Mouse (Mus musculus): ENCODE data around the gene Lig3. TPM values are rescaled to one million over a fixed set of nuclear protein-coding genes. Genes with fewer than 3 reads are reported as not detected.

Gene Lig3
- polyA plus RNA-seq, 1 experiment from 2014 or later: 29.6 TPM

DNA sequence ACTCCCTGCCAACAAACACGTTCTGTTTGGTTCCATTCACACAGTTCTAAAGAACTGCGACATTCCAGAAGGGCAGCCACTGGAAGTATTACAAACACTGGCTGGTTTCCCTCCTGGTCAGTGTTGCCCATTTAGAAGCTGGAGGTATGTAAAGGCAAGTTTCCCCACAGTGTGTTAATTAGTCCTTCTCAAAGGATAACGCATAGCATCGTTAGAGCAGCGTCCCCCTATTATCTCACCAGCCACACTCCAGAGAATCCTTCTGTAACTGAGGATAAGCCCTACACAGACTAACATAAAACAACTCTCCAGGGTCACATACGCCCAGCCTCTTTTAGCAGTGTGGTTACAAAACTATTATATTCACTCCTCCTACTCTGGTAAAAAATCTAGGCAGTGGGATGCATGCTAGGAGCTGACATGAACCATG lies 66.7 kb downstream of the Lig3 start:
- H3K4me3 ChIP-seq (ENCODE audit: low read depth, low read length): peak overlapping the region; percentile 20; the same call in 1 of the 2 replicates

DNA sequence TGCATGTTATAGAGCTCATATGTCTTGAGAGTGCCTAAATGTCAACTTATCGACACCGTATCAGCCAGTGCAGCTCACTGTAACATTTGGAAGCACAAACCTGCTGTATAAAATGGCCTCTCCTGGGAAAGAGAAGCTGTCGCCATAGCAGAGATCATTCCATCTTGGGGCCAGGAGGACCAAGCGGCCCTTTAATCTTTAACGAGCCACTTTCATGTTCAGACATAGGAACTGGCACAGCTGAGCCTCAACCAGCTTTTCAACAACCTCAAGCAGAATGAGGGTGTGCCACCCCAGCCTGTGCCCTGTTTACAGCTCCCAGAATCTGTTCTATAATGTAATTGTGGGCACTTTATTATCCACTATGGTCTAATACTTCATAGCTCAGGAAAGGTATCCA lies 69.4 kb downstream of the Lig3 start:
- Histone ChIP-seq H3K9me3 (ENCODE audit: control insufficient read depth, low read length) (no peaks in the 10 kb centered on the region), H3K36me3 (ENCODE audit: control insufficient read depth, insufficient read depth, low read length) (no peaks in the 10 kb centered on the region; the same call in 1 of the 2 replicates), H3K27ac (ENCODE audit: low read depth, low read length) (peak overlapping the region; percentile 34; the same call in 1 of the 2 replicates), H3K9ac (ENCODE audit: low read depth, low read length) (no peak overlapping the region), H3K4me2 (no peak overlapping the region), H3K4me3 (ENCODE audit: low read depth, low read length) (no peak overlapping the region), H3K4me1 (replicated peaks; ENCODE audit: control insufficient read depth, insufficient read depth, low read length) (peaks cover 75% of the 10 kb centered on the region), H3K27me3 (replicated peaks; ENCODE audit: control insufficient read depth, insufficient read depth, low read length) (no peaks in the 10 kb centered on the region)
- 83% methylated on average over 5 of the region's 5 CpGs for WGBS
- no peak for ATAC-seq (replicated peaks; ENCODE audit: low FRiP score)
- no peak for DNase-seq (ENCODE audit: low spot score)

More for the DNA sequence above, 66.7 kb downstream of the Lig3 start:
- no peaks in the 10 kb centered on the region for H3K27me3 ChIP-seq (replicated peaks; ENCODE audit: control insufficient read depth, insufficient read depth, low read length)
- H3K9me3 ChIP-seq (ENCODE audit: control insufficient read depth, low read length): no peaks in the 10 kb centered on the region
- DNase-seq (ENCODE audit: low spot score) (no peak), ATAC-seq (replicated peaks; ENCODE audit: low FRiP score) (peak; percentile 89)
- H3K4me1 ChIP-seq (replicated peaks; ENCODE audit: control insufficient read depth, insufficient read depth, low read length): peaks cover 65% of the 10 kb centered on the region
- peak overlapping the region; percentile 46 for H3K9ac ChIP-seq (ENCODE audit: low read depth, low read length)
- WGBS: 33% methylated on average over 6 of the region's 6 CpGs
- peaks cover 5% of the 10 kb centered on the region; the same call in 1 of the 2 replicates for H3K36me3 ChIP-seq (ENCODE audit: control insufficient read depth, insufficient read depth, low read length)
- H3K27ac ChIP-seq (ENCODE audit: low read depth, low read length): peak overlapping the region; percentile 98
- peak overlapping the region; percentile 92 for H3K4me2 ChIP-seq

DNA sequence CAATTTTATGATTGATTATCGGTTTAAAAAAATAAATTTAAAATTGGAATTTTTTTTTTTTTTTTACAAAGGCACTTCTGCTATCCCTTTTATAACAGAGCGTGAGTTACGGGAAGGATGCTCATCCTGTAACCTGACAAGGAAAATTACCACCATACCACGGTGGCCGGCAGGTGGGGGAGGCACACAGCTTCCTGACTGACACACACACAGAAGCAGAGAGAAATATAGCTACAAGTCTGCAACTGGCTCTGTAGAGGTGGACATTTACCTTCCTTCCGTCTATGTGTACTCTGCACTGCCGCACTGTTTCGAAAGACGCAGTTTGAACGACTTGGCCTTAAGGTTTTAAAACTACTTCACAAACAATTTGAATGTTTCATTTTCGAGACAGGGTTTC lies 71.2 kb downstream of the Lig3 start:
- WGBS: 77% methylated on average over 11 of the region's 11 CpGs
- Histone ChIP-seq H3K9ac (ENCODE audit: low read depth, low read length) (0 out of 2 replicates have a peak overlapping the region, but pooled peaks have one; percentile 31), H3K4me3 (ENCODE audit: low read depth, low read length) (no peak overlapping the region), H3K4me2 (peak overlapping the region; percentile 20; the same call in 1 of the 2 replicates), H3K27ac (ENCODE audit: low read depth, low read length) (no peak overlapping the region), H3K4me1 (replicated peaks; ENCODE audit: control insufficient read depth, insufficient read depth, low read length) (peaks cover 74% of the 10 kb centered on the region), H3K36me3 (ENCODE audit: control insufficient read depth, insufficient read depth, low read length) (no peaks in the 10 kb centered on the region; the same call in 1 of the 2 replicates), H3K27me3 (replicated peaks; ENCODE audit: control insufficient read depth, insufficient read depth, low read length) (no peaks in the 10 kb centered on the region), H3K9me3 (ENCODE audit: control insufficient read depth, low read length) (no peaks in the 10 kb centered on the region)
- ATAC-seq (replicated peaks; ENCODE audit: low FRiP score): no peak
- no peak for DNase-seq (ENCODE audit: low spot score)

DNA sequence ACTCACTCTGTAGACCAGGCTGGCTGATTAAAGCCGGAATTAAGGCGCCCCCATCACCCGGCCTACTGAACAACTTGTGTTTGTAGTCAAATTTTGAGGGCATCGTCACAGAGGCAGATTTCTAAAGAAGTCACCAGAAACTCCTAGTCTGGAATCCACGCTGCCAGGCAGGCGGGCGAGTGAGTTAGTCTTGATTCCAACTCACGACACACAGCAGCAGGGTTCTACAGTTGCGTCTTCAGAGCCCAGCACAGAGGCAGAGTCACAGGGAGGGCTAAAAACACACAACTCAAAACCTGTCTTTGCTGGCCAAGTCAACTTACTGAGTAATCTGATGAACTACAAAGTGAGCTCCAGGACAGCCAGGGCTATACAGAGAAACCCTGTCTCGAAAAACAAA lies 71.6 kb downstream of the Lig3 start:
- peaks cover 73% of the 10 kb centered on the region for H3K4me1 ChIP-seq (replicated peaks; ENCODE audit: control insufficient read depth, insufficient read depth, low read length)
- ATAC-seq (replicated peaks; ENCODE audit: low FRiP score) (no peak), DNase-seq (ENCODE audit: low spot score) (no peak)
- 0 out of 2 replicates have a peak overlapping the region, but pooled peaks have one; percentile 5 for H3K4me2 ChIP-seq
- no peaks in the 10 kb centered on the region for H3K27me3 ChIP-seq (replicated peaks; ENCODE audit: control insufficient read depth, insufficient read depth, low read length)
- no peak overlapping the region for H3K9ac ChIP-seq (ENCODE audit: low read depth, low read length)
- H3K27ac ChIP-seq (ENCODE audit: low read depth, low read length): no peak overlapping the region; the same call in 1 of the 2 replicates
- no peaks in the 10 kb centered on the region for H3K9me3 ChIP-seq (ENCODE audit: control insufficient read depth, low read length)
- WGBS: 78% methylated on average over 10 of the region's 10 CpGs
- no peaks in the 10 kb centered on the region; the same call in 1 of the 2 replicates for H3K36me3 ChIP-seq (ENCODE audit: control insufficient read depth, insufficient read depth, low read length)
- H3K4me3 ChIP-seq (ENCODE audit: low read depth, low read length): no peak overlapping the region

DNA sequence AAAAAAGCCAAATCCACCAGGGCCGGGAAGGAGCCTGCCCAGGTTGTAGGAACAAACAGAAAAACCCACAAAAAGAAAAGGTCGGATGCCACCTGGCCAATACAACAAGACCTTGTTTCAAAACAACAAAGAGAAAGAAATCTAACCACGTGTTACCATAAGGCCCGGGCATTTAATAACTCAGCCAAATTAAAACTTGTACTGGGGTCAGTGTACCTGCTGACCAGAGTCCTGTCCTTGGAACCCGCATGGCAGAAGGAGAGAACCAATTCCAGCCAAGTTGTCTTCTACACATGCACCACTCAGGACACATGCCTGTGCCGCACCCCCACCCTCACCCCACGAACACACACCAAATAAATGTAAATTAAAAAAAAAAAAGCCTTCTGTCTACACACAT lies 72.0 kb downstream of the Lig3 start:
- Histone ChIP-seq H3K27me3 (replicated peaks; ENCODE audit: control insufficient read depth, insufficient read depth, low read length) (no peaks in the 10 kb centered on the region), H3K9ac (ENCODE audit: low read depth, low read length) (no peak overlapping the region), H3K4me2 (no peak overlapping the region), H3K36me3 (ENCODE audit: control insufficient read depth, insufficient read depth, low read length) (no peaks in the 10 kb centered on the region; the same call in 1 of the 2 replicates), H3K4me3 (ENCODE audit: low read depth, low read length) (no peak overlapping the region), H3K27ac (ENCODE audit: low read depth, low read length) (no peak overlapping the region; the same call in 1 of the 2 replicates), H3K4me1 (replicated peaks; ENCODE audit: control insufficient read depth, insufficient read depth, low read length) (peaks cover 71% of the 10 kb centered on the region), H3K9me3 (ENCODE audit: control insufficient read depth, low read length) (no peaks in the 10 kb centered on the region)
- no peak for ATAC-seq (replicated peaks; ENCODE audit: low FRiP score)
- no peak for DNase-seq (ENCODE audit: low spot score)
- 82% methylated on average over 7 of the region's 7 CpGs for WGBS

Other genes starting within 250 kb of the Lig3 start
- gene Cct6b, start 16.8 kb upstream of the Lig3 start, polyA plus RNA-seq (2014; fragmentation: Nextera tagmentation; extraction: Ambion mirVana): 0.30 and 0.32 TPM in 2 replicates
- gene Zfp830, start 16.8 kb upstream of the Lig3 start, polyA plus RNA-seq (2014; fragmentation: Nextera tagmentation; extraction: Ambion mirVana): 34.8 and 41.8 TPM in 2 replicates
- gene Rffl, start 90.1 kb downstream of the Lig3 start, polyA plus RNA-seq (2014; fragmentation: Nextera tagmentation; extraction: Ambion mirVana): 27.5 and 29.7 TPM in 2 replicates
- 14.4 and 14.8 TPM in 2 replicates for gene Rad51d, start 109.5 kb downstream of the Lig3 start, polyA plus RNA-seq (2014; fragmentation: Nextera tagmentation; extraction: Ambion mirVana)
- gene Fndc8, start 111.0 kb downstream of the Lig3 start, polyA plus RNA-seq (2014; fragmentation: Nextera tagmentation; extraction: Ambion mirVana): 0.13 and 0.15 TPM in 2 replicates
- gene Nle1, start 127.3 kb downstream of the Lig3 start, polyA plus RNA-seq (2014; fragmentation: Nextera tagmentation; extraction: Ambion mirVana): 43.4 and 44.9 TPM in 2 replicates
- 1.8 and 4.5 TPM in 2 replicates for gene Unc45b, start 129.4 kb downstream of the Lig3 start, polyA plus RNA-seq (2014; fragmentation: Nextera tagmentation; extraction: Ambion mirVana)
- 0.49 and 0.86 TPM in 2 replicates for gene Slfn5, start 170.2 kb downstream of the Lig3 start, polyA plus RNA-seq (2014; fragmentation: Nextera tagmentation; extraction: Ambion mirVana)
- 8.1 and 9.0 TPM in 2 replicates for gene Slfn9, start 210.7 kb downstream of the Lig3 start, polyA plus RNA-seq (2014; fragmentation: Nextera tagmentation; extraction: Ambion mirVana)
- gene Slfn8, start 239.7 kb downstream of the Lig3 start, polyA plus RNA-seq (2014; fragmentation: Nextera tagmentation; extraction: Ambion mirVana): 0.18 and 0.27 TPM in 2 replicates

Data from liver, embryonic 11.5 days (tissue).